Mouse (Mus musculus) heart, postnatal 0 days (tissue): Measurements from ENCODE around the gene Spata31d1d.

Experiments
- CTCF ChIP-seq: IDR thresholded peaks from 2 replicates; pipeline ENCODE4 v1.5.1; 2016; ENCODE audit warnings: antibody characterized with exemption, control low read depth, low read depth
- EP300 ChIP-seq: IDR thresholded peaks from 2 replicates; pipeline ENCODE4 v1.6.1; 2016; ENCODE audit warnings: antibody characterized with exemption, low read depth

DNA sequence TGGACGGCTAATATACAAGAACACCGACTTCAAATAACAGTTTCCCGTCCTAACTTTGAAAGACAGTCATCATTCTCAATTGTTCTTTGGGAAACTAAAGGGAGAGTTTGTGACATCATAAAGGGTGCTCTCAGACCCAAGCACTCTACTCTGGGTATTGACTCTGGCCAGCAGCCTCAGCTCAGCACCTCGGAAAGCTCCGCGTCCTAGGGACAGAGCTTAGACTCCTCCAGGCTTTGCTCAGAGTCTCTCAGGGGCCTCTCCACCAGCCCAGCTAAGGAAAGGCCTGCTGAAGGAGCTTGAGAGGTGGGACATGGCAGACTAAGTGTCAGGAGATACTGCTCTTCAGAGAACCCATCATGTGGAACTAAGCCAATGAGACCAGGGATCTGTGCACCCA, 14.6 kb upstream of the Spata31d1d start:
- TF ChIP-seq CTCF = no peak
- no peak for TF ChIP-seq EP300
